Mouse (Mus musculus): ENCODE measurements around the gene Sertad2. TPM values are rescaled to one million over a fixed set of nuclear protein-coding genes. Genes with fewer than 3 reads are reported as not detected.
A peak's percentile ranks its signal among the peaks of the same experiment; 100 is the strongest.

Gene Sertad2
- polyA plus RNA-seq, 1 experiment, result 57.1 TPM

DNA sequence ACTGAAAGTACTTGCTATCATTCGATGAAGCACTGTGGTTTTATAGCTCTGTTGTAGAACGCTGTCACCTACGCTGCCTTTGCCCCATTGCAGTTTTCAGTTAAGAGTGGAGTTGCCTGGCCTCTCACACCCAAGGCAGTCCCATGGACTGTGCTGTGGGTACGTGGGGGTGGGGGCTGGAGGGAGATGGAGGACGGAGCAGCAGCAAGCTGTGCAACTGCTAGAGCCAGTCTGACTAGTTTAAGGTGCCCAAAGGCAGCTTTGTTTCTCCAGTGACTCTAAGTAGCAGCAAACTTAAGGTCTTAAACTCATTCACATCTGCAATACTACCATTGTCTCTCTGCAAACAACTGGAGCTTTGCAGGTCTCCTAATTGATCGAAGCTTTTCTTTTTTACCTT lies 92.6 kb downstream of the Sertad2 start:
- WGBS, result 53% methylated on average over 6 of the region's 6 CpGs
- DNase-seq, result no peak
- Histone ChIP-seq H3K4me1 (ENCODE audit: control insufficient read depth, insufficient read depth, low read length) (peaks cover 18% of the 10 kb centered on the region), H3K4me3 (replicated peaks; ENCODE audit: extremely low read depth, low read depth, low read length) (no peak overlapping the region)
- no peak for TF ChIP-seq POLR2A (IDR thresholded peaks at IDR 0.05; ENCODE audit: borderline replicate concordance, extremely low read depth, low read depth, low read length)
- TF ChIP-seq CTCF (IDR thresholded peaks at IDR 0.05; ENCODE audit: insufficient read depth, low read length), result no peak

DNA sequence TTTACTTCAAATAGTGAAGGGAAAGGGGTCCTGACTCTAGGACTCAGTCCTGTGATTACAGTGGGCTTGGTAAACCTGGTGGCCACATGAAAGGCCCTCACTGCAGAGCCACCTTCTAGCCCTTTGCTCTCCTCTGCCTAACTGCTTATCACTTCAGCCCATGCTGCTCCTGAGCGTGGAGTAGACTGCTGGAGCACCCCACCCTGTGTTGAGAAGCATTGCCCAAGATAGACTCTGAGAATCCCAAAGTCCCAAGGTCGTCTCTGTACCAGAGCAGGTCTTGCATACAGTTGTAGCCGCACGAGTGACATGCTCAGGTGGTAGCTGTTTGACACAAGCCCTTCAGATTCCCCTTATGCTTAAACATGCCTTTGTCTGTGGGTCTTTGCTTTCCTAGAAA lies 93.1 kb downstream of the Sertad2 start:
- Histone ChIP-seq H3K4me3 (replicated peaks; ENCODE audit: extremely low read depth, low read depth, low read length) (no peak overlapping the region), H3K4me1 (ENCODE audit: control insufficient read depth, insufficient read depth, low read length) (peaks cover 18% of the 10 kb centered on the region)
- 61% methylated on average over 4 of the region's 4 CpGs for WGBS
- TF ChIP-seq POLR2A (IDR thresholded peaks at IDR 0.05; ENCODE audit: borderline replicate concordance, extremely low read depth, low read depth, low read length) (no peak), CTCF (IDR thresholded peaks at IDR 0.05; ENCODE audit: insufficient read depth, low read length) (no peak)
- DNase-seq, result no peak

DNA sequence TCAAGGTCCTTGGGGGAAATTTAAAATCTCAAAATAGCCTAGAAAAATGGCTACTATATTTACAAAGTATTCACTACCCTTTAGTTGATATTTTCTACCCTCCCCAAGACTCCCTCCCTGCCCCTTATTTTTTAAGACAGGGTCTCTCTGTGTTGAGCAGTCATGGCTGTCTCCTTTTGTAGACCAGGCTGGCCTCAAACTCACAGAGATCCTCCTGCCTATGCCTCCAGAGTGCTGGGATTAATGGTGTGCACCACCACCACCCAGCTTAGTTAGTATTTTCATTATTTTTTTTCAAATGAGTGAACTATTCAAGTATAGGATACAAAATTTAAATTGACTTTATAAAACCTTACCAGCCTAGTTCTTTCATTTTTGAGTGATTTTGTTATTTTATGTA lies 94.0 kb downstream of the Sertad2 start:
- peaks cover 18% of the 10 kb centered on the region for H3K4me1 ChIP-seq (ENCODE audit: control insufficient read depth, insufficient read depth, low read length)
- DNase-seq, result no peak
- no peak overlapping the region for H3K4me3 ChIP-seq (replicated peaks; ENCODE audit: extremely low read depth, low read depth, low read length)
- no peak for TF ChIP-seq CTCF (IDR thresholded peaks at IDR 0.05; ENCODE audit: insufficient read depth, low read length)
- TF ChIP-seq POLR2A (IDR thresholded peaks at IDR 0.05; ENCODE audit: borderline replicate concordance, extremely low read depth, low read depth, low read length), result no peak

DNA sequence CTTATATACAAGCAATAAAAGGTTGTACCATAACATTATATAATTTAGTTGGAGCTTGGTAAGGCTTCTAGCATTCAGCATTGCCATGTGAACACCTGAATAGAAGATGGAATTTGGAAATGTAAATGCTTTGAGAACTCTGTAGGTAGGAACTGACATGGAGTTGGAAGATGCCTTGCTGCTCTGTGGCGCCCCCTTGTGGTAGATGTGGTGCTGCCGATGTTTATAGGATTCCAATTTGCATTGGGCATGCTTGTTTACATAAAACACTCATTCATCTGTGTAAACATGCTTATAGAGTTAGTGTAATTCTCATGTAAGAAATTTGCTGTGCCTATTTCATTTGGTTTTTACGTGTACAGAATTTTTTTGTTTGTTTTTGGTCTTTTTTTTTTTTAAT lies 95.8 kb downstream of the Sertad2 start:
- H3K4me1 ChIP-seq (ENCODE audit: control insufficient read depth, insufficient read depth, low read length), result peaks cover 10% of the 10 kb centered on the region
- H3K4me3 ChIP-seq (replicated peaks; ENCODE audit: extremely low read depth, low read depth, low read length), result no peak overlapping the region
- WGBS, result 14% methylated on average over 3 of the region's 3 CpGs
- peak; percentile 95 for TF ChIP-seq CTCF (IDR thresholded peaks at IDR 0.05; ENCODE audit: insufficient read depth, low read length)
- TF ChIP-seq POLR2A (IDR thresholded peaks at IDR 0.05; ENCODE audit: borderline replicate concordance, extremely low read depth, low read depth, low read length), result no peak
- peak; percentile 74 for DNase-seq

DNA sequence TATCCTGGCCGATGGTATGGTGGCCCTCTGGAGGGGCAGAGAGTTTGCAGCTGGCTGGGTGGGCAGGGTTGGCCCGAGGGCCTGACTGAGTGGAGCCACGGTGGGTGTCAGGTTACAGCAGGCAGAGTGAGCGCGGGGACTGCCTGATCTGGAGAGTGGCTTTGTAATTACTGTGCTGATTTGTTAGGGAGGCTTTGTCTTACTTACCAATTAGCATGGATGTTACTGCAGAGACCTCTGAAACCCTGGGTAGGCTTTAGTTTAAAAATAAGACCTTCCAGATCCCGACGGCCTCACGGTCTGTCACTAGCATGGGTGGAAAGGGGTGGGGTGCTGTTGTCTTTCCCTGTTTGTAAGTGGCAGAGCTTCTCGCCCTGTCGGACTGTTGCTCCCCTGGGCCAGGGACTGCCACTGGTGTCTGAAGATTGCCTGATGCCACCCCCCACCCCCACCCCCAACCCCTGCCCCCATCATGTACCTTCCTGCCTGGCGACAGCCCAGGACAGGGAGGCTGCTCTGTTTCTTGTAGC lies 96.9 kb downstream of the Sertad2 start:
- TF ChIP-seq POLR2A (IDR thresholded peaks at IDR 0.05; ENCODE audit: borderline replicate concordance, extremely low read depth, low read depth, low read length) (no peak), CTCF (IDR thresholded peaks at IDR 0.05; ENCODE audit: insufficient read depth, low read length) (no peak)
- WGBS, result 12% methylated on average over 11 of the region's 11 CpGs
- DNase-seq, result no peak
- Histone ChIP-seq H3K4me1 (ENCODE audit: control insufficient read depth, insufficient read depth, low read length) (peaks cover 10% of the 10 kb centered on the region), H3K4me3 (replicated peaks; ENCODE audit: extremely low read depth, low read depth, low read length) (no peak overlapping the region)

DNA sequence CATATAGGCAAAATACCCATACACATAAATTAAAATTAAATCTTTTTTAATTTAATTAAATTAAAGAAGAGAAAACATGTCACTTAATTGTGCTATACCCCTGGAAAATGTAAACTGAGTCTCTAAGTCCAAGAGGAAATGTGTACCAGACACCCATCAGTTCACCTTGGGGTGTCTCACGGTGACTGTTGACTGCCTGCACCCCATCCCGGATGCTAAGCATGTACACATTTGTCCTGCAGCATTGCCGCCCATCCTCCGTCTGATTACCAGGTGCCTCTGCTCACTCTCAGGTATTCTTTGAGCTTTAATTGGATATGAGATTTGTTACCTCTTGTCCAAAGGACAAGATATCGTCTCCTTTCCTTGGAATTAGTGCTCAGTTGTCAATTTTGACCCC lies 99.3 kb downstream of the Sertad2 start:
- WGBS, result 91% methylated on average over 5 of the region's 5 CpGs
- TF ChIP-seq CTCF (IDR thresholded peaks at IDR 0.05; ENCODE audit: insufficient read depth, low read length) (no peak), POLR2A (IDR thresholded peaks at IDR 0.05; ENCODE audit: borderline replicate concordance, extremely low read depth, low read depth, low read length) (no peak)
- H3K4me3 ChIP-seq (replicated peaks; ENCODE audit: extremely low read depth, low read depth, low read length), result no peak overlapping the region
- peaks cover 16% of the 10 kb centered on the region for H3K4me1 ChIP-seq (ENCODE audit: control insufficient read depth, insufficient read depth, low read length)
- no peak for DNase-seq

DNA sequence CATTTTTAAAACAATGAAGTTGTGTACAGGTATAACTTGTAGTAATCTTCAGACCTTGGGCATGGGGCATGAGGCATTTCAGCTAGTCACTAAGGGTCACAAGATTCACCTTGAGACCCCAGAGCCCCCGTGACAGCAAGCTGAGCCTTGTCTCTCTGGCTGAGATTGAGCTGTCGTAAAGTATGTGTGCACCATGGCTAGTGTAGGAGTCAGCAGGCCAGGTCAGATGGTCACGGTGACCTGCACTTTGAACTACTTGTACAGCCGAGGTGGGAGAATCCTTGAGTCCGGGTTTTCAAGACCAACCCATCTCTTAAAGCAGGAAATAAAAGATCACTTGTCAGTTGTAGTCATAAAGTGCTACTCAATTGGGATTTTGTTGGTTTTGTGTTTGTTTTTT lies 100.1 kb downstream of the Sertad2 start:
- TF ChIP-seq POLR2A (IDR thresholded peaks at IDR 0.05; ENCODE audit: borderline replicate concordance, extremely low read depth, low read depth, low read length) (no peak), CTCF (IDR thresholded peaks at IDR 0.05; ENCODE audit: insufficient read depth, low read length) (no peak)
- no peak for DNase-seq
- 75% methylated on average over 5 of the region's 5 CpGs for WGBS
- Histone ChIP-seq H3K4me1 (ENCODE audit: control insufficient read depth, insufficient read depth, low read length) (peaks cover 16% of the 10 kb centered on the region), H3K4me3 (replicated peaks; ENCODE audit: extremely low read depth, low read depth, low read length) (no peak overlapping the region)

DNA sequence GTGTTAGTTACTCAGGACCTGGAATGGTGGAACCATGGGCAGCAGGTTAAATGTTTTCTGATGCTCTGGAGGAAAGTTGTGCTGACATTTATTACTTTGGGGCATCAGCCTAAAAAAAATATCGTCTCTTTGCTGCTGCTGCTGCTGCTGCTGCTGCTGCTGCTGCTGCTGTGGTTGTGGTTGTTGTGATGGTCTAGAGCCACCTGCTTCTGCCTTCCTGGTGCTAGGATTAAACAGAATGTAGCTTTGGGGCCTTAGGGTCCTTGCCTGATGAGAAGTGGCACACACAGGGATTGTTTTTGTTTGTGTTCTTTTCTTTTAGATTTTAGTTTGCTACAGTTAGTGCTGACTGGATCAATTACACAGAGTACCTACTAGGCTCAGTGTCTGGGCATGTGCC lies 101.1 kb downstream of the Sertad2 start:
- no peak for DNase-seq
- H3K4me1 ChIP-seq (ENCODE audit: control insufficient read depth, insufficient read depth, low read length), result peaks cover 16% of the 10 kb centered on the region
- WGBS, result 61% methylated on average over 1 of the region's 1 CpGs
- H3K4me3 ChIP-seq (replicated peaks; ENCODE audit: extremely low read depth, low read depth, low read length), result no peak overlapping the region
- no peak for TF ChIP-seq POLR2A (IDR thresholded peaks at IDR 0.05; ENCODE audit: borderline replicate concordance, extremely low read depth, low read depth, low read length)
- TF ChIP-seq CTCF (IDR thresholded peaks at IDR 0.05; ENCODE audit: insufficient read depth, low read length), result no peak

DNA sequence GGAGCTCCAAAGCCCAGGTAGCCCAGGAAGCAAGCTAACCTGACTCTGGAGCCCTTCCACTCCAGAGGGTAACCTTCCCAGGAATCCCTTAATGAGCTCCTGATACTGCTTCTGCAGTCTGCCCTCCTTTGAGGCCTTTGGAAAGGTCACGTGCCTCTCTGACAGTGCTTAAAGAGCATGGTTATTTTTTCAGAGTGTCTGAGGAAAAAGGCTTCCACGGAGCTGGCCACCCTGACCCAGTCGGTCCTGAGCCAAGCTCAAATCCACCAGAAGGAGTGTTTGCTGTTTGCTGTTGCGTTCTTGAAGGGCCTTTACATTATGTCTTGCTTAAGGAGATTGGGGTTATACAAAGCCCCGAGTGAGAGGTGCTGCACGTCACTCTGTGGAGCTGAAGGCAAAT lies 101.8 kb downstream of the Sertad2 start:
- no peak for TF ChIP-seq CTCF (IDR thresholded peaks at IDR 0.05; ENCODE audit: insufficient read depth, low read length)
- no peak for TF ChIP-seq POLR2A (IDR thresholded peaks at IDR 0.05; ENCODE audit: borderline replicate concordance, extremely low read depth, low read depth, low read length)
- DNase-seq, result no peak
- Histone ChIP-seq H3K4me3 (replicated peaks; ENCODE audit: extremely low read depth, low read depth, low read length) (no peak overlapping the region), H3K4me1 (ENCODE audit: control insufficient read depth, insufficient read depth, low read length) (peaks cover 13% of the 10 kb centered on the region)
- 42% methylated on average over 6 of the region's 6 CpGs for WGBS

DNA sequence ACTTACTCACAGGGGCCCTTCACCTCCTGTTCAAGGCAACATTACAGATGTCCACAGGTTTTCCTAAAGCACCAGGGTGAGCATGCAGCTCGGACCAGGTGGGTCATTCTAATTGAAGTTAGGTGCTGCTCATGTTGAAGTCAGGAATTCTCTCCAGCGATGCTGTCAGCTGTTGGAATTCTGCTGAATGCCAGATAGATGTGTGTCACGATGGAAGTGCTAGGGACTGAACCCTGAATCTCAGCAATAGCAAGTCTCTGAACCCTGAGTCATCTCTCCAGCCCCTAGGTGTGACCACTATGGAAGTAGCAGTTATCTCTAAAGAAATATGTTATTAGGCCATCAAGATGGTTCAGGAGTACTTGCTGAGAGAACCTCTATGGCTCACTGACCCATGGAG lies 102.5 kb downstream of the Sertad2 start:
- TF ChIP-seq POLR2A (IDR thresholded peaks at IDR 0.05; ENCODE audit: borderline replicate concordance, extremely low read depth, low read depth, low read length), result no peak
- no peak for TF ChIP-seq CTCF (IDR thresholded peaks at IDR 0.05; ENCODE audit: insufficient read depth, low read length)
- no peak overlapping the region for H3K4me3 ChIP-seq (replicated peaks; ENCODE audit: extremely low read depth, low read depth, low read length)
- WGBS, result 66% methylated on average over 3 of the region's 3 CpGs
- DNase-seq, result no peak
- peaks cover 9% of the 10 kb centered on the region for H3K4me1 ChIP-seq (ENCODE audit: control insufficient read depth, insufficient read depth, low read length)

Measured in lung, adult 2 months (tissue).